Mouse (Mus musculus) megakaryocyte-erythroid progenitor cell, adult 5 weeks (primary cell): ENCODE measurements around the gene Pcolce. TPM values are rescaled to one million over a fixed set of nuclear protein-coding genes. Genes with fewer than 3 reads are reported as not detected.

ENCODE experiments used
- polyA plus RNA-seq: library from polyadenylated mRNA; stranded (reverse); fragments of >175 nt; gene quantifications from 2 replicates; pipeline ENCODE4 v1.2.3, GENCODE M21; 2012

Pcolce gene
- 0.17 and 0.50 TPM in 2 replicates for polyA plus RNA-seq

DNA sequence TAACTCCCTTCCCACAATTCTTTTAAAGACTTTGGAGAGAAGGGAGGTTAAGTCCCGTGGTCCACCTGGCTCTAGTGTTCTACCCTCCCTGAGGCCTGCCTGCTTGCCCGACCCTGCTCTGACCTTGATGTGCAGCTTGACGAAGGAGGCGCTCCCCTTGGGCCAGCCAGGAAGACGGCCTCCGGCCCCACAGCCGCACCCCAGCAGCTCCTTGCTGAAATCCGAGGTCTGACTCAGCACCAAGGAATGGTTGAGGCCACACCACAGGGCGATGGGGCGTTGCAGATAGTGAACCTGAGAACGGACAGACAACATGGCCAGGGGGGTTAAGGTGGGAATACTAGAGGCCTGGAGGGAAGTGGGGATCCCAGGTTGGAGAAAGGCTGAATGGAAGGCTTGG lies at the start of gene Pcolce:
Pcolce (minus strand) TSS at position 235 of the 400 bp plus-strand sequence.

GRCm38 (mm10) chr5:137645652-137646091 lies 32.1 kb upstream of the Pcolce start, which contains the start of gene Irs3:
Irs3 (minus strand) TSS chr5:137645714.

GRCm38 (mm10) chr5:137641054-137641453 lies 27.5 kb upstream of the Pcolce start, which contains the start of gene Sap25:
Sap25 (plus strand) TSS chr5:137641334.

GRCm38 (mm10) chr5:137628498-137629305 lies 15.1 kb upstream of the Pcolce start, which contains the start of the genes Fbxo24, Lrch4 and Gm20605:
Fbxo24 (minus strand) TSS chr5:137629002.
Lrch4 (plus strand) TSS chr5:137629121.
Gm20605 (plus strand) TSS chr5:137629175.

GRCm38 (mm10) chr5:137600619-137601364 lies 12.8 kb downstream of the Pcolce start, which contains the start of gene Mospd3:
Mospd3 (minus strand) TSS chr5:137601058.

DNA sequence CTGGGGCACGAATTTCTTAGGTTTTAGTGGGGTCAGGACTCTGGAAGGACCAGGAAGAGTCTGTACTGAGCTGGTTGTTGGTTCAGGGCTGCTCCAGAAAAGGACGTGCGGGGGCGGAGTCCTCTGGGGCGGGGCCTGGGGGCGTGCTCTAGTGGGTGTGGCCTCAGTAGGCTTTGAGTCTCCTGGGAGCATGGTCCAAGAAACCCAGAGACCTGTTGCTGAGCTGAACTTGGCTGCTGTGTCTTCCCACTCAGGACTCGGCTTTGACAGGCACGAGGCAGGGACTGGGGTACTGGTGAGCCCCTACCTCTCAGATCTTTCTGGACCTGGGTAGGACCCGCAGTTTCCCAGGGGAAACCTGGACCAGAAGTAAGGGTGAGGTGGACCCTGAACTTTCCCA lies 43.9 kb downstream of the Pcolce start, which contains the start of gene Tfr2:
Tfr2 (plus strand) TSS at position 176 of the 400 bp plus-strand sequence.

Other genes starting within 250 kb of the Pcolce start
- gene Zan, start 136.7 kb downstream of the Pcolce start, polyA plus RNA-seq, result 0.42 and 0.71 TPM in 2 replicates
- gene Pop7, start 111.3 kb downstream of the Pcolce start, polyA plus RNA-seq, result 69.8 and 82.0 TPM in 2 replicates
- 59.1 and 84.0 TPM in 2 replicates for gene Gigyf1, start 95.2 kb downstream of the Pcolce start, polyA plus RNA-seq
- gene Epo, start 80.5 kb downstream of the Pcolce start, polyA plus RNA-seq, result not detected in 2 replicates
- gene Gnb2, start 80.3 kb downstream of the Pcolce start, polyA plus RNA-seq, result 450 and 452 TPM in 2 replicates
- gene Actl6b, start 60.3 kb downstream of the Pcolce start, polyA plus RNA-seq, result not detected in 2 replicates
- 55.7 and 82.0 TPM in 2 replicates for gene Tfr2, start 43.9 kb downstream of the Pcolce start, polyA plus RNA-seq
- gene Mospd3, start 12.7 kb downstream of the Pcolce start, polyA plus RNA-seq, result 827 and 993 TPM in 2 replicates
- 0.11 TPM in 1 of 2 replicates, not detected in the other for gene Fbxo24, start 15.2 kb upstream of the Pcolce start, polyA plus RNA-seq
- gene Lrch4, start 15.3 kb upstream of the Pcolce start, polyA plus RNA-seq, result 245 and 269 TPM in 2 replicates
- gene Gm20605, start 15.4 kb upstream of the Pcolce start, polyA plus RNA-seq, result 18.6 and 26.8 TPM in 2 replicates
- 86.6 and 124 TPM in 2 replicates for gene Sap25, start 27.6 kb upstream of the Pcolce start, polyA plus RNA-seq
- gene Irs3, start 31.9 kb upstream of the Pcolce start, polyA plus RNA-seq, result 0.06 TPM in 1 of 2 replicates, not detected in the other
- 37.4 and 40.4 TPM in 2 replicates for gene Agfg2, start 70.9 kb upstream of the Pcolce start, polyA plus RNA-seq
- gene Nyap1, start 127.8 kb upstream of the Pcolce start, polyA plus RNA-seq, result 1.3 and 1.8 TPM in 2 replicates
- 412 and 464 TPM in 2 replicates for gene Tsc22d4, start 131.9 kb upstream of the Pcolce start, polyA plus RNA-seq
- gene Ppp1r35, start 165.1 kb upstream of the Pcolce start, polyA plus RNA-seq, result 120 and 122 TPM in 2 replicates
- 186 TPM in 2 replicates for gene Mepce, start 173.9 kb upstream of the Pcolce start, polyA plus RNA-seq
- gene Zcwpw1, start 174.0 kb upstream of the Pcolce start, polyA plus RNA-seq, result 1.2 and 2.1 TPM in 2 replicates
- 1.6 and 2.4 TPM in 2 replicates for gene Pilra, start 222.5 kb upstream of the Pcolce start, polyA plus RNA-seq
- 0.87 and 0.90 TPM in 2 replicates for gene Pilrb1, start 244.3 kb upstream of the Pcolce start, polyA plus RNA-seq